Mouse (Mus musculus) heart, postnatal 36 days (tissue): ENCODE measurements around the gene C130074G19Rik. TPM values are rescaled to one million over a fixed set of nuclear protein-coding genes. Genes with fewer than 3 reads are reported as not detected.

Experiments
- DNase-seq, 2 experiments: peaks; one replicate each; pipeline ENCODE4 v3.0.0; 2021 to 2022
- intact Hi-C: fragments of 180-260 bp; cut with DNase I; formaldehyde crosslinking; loops from one replicate; pipeline ENCODE4 v1.15.1; 2025
- total RNA-seq, 2 experiments: library from RNA; stranded (reverse); gene quantifications; 2 replicates each; pipeline ENCODE4 v1.2.3; 2021

C130074G19Rik gene
- total RNA-seq, 2 experiments from 2014 or later: 18.0 to 19.0 TPM

DNA sequence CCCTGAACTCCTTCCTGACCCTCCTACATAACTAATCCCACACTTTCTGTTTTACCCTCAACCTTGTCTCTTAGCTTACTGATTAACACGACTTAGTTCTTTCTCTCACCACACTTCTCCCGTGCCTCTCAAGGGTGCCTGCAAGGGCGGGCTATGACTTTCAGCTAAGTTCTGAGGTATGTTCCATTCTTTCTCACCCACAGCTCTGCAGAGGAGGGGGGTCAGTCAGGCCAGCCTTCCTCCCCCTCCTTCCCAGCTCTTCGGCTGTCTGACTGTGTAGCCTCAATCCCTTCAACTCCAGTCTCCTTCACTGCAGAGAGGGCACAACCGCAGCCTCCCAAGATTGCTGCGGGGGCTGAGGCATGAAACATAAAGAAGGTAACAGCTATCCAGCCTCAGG lies 4.2 kb downstream of the C130074G19Rik start:
- intact Hi-C loops: no loop called here
- no peak for DNase-seq

DNA sequence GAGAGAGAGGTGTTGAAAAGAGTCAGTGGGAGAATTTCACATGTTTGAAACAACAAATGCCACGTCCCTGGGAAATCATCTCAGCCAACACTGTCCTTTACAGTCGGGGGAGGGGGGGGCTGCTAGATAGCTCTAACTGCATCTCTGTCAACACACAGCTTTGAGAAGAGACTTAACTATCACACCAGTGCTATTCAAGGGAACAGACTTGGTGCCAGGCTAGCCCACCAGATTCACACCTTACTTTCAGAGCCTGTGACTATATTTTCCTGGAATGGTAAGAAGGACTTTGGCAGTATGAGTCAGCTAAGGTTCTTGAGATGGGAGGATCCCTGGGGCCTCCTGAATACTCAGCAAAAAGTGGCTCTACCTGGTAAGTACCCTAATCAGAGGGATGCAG lies 5.7 kb downstream of the C130074G19Rik start:
- no peak for DNase-seq
- intact Hi-C loops: no loop called here

DNA sequence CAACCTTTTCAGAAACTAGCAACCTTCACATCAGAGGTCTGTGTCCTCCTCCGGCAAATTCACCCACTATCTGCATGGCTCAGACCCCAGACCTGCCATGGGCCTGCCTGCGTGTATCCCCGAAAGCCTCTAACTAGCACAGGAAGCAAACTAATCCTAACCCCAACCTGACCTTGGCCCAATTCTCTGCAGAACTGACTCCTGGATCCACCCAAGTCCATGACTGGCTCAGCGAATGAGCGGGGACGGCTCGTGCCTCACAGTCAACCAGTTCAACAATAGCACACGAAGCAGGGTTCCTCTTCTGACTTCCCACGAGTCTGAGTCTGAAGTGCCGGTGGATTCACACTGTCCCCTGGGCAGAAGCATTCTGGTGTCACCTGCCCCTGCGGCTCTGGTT lies 9.1 kb downstream of the C130074G19Rik start:
- intact Hi-C loops: no loop called here
- no peak for DNase-seq

DNA sequence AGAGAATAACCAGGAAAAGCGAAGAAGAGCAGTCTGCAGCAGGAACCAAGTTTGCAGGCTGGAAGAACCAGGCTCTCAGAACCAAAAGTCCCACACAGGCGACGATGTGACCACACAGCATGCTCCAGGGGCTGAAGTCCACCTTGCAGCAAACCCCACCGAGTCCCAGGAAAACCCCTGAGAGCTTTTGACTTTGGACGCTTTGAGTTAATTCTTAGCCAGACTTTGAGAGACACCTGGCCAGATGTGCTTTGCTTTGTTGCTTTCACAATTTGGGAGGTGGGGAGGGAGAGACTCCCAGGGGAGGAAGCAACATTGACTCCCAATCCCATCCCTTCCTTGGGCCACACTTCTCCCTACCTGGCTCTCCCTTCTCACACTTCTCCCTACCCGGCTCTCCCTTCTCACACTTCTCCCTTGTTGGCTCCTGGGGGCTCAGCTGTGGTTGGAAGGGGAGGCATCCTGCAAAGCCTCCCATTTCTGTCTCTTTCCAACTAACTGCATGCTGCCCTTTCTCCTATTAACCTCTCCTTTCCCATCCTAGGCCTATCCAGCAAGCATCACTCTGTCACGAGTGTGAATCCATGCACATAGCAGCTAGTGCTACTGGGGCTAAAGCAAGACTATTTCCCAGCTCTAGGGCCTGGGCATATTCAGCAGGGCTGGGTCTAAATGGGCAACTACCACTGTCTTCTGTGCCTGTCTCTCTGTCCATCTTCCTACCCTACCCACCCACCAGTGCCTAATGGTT lies 10.8 kb downstream of the C130074G19Rik start:
- intact Hi-C loops: no loop called here
- no peak for DNase-seq

DNA sequence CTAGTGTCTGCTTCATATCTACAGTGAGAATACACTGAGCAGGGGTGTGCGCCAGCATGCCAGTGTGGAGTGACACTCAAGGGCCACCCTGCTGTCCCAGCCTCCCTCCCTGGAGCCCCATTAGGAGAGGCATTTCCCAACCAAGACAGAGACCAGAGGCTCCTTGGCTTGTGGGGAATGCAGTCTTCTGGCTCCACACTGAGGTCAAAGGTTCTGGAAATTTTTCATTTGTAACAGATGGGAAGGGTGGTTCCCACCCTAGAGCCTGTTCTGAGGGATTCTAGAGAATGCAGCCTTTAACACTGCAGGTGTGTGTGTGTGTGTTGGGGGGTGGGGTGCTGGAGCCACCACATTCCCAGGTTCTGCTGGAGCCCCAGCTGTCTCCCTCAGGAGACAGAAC lies 11.5 kb downstream of the C130074G19Rik start:
- intact Hi-C loops: no loop called here
- DNase-seq: no peak

GRCm38 (mm10) chr1:184870646-184871385 lies 12.2 kb downstream of the C130074G19Rik start:
- intact Hi-C loops: no loop called here
- no peak for DNase-seq

DNA sequence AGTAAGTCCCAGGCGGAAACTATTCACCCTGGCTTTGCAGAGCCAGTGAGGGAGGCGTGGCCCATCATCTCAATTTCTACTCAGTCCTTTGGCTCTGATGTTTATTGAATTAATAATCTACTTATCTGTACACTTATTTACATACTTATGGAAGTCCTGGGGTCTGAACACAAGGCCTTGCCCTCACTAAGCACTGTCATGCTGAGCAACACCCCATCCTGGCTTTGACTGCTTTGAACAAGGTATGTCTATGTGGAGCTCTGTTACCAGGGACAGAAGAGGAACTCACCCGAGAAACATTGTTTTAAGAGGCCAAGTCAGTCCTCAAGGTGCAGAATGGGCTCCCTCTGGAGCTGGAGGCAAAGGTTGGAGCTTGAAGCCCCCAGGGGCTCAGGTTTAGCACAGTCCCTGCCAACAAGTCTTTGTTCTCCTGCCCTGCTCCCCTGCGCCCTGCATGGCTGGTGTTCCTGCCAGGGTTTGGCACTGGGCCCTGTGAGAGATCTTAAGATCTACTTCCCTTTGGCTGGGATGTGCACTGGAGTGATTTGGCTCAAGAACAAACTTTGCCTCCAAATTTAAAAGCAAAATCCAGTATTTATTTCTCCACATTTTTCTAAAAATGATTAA lies 13.0 kb downstream of the C130074G19Rik start:
- intact Hi-C loops: no loop called here
- peak in 1 of 2 experiments; percentile 45 for DNase-seq

DNA sequence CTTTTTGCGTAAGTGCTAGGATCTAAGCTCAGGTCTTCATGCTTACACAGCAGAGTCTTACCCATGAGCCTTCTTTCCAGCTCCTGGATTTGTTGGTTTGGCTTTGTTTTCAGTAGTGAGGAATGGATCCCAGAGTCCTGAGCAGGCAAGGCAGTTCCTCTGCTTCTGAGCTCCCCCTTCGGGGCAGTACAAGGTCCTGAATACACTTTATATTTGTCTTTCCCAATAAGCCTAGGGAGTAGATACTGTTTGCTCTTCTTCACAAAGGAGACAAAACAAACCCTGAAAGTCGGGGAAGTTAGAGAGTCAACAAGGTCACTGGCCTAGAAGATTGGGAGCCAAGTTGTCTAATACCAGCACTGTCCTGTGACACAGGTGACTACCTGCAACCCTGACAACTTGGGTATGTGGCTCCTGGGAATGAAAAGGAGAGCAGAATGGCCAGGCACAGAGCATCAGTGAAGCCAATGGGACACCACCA lies 15.3 kb downstream of the C130074G19Rik start:
- intact Hi-C loops: no loop called here

DNA sequence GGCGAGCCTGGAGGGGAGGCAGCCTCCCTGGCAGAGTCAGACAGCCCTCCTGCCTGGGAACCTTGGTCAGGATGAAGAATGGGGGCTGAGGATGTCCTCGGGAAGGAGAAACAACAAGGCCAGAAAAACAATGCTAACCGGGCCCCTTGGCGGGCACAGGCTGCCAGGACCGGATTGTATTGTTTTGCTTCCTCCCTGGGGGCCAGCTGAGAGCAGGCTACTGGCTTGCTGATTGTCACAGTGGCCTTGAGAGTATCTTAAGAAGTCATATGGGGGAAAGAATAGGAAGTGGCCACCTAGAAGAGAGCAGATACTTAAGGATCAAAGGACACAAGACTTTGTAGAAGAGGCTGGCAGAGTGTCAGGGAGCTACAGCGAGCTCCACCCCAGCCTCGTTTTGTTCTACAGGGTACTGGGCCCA lies 18.6 kb downstream of the C130074G19Rik start:
- DNase-seq: peak; percentile 37 to 51
- intact Hi-C loops: no loop called here

More for the DNA sequence above, 15.3 kb downstream of the C130074G19Rik start:
- no peak for DNase-seq

DNA sequence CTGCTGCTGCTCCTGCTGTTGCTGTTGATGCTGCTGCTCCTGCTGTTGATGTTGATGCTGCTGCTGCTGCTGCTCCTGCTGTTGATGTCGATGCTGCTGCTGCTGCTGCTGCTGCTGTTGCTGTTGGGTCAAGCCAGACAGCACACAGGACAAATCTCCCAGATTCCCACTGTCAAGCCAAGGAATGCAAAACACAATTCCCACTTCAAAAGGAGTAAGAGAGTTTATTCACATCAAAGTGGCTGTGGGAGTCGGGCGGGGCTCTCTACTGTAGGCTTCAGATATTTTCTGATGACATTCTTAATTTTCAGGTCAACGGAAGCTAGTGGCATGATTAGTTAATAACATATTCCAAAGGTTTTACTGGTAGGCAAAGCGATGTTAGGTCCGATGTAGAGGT lies 20.4 kb downstream of the C130074G19Rik start:
- intact Hi-C loops: no loop called here

GRCm38 (mm10) chr1:184861551-184861950 lies 21.5 kb downstream of the C130074G19Rik start:
- DNase-seq: no peak
- intact Hi-C loops: no loop called here

More for the DNA sequence above, 20.4 kb downstream of the C130074G19Rik start:
- no peak for DNase-seq

- intact Hi-C loops: no loop called here
- no peak for DNase-seq
These were observed 22.7 kb downstream of the C130074G19Rik start for GRCm38 (mm10) chr1:184860276-184860675.

DNA sequence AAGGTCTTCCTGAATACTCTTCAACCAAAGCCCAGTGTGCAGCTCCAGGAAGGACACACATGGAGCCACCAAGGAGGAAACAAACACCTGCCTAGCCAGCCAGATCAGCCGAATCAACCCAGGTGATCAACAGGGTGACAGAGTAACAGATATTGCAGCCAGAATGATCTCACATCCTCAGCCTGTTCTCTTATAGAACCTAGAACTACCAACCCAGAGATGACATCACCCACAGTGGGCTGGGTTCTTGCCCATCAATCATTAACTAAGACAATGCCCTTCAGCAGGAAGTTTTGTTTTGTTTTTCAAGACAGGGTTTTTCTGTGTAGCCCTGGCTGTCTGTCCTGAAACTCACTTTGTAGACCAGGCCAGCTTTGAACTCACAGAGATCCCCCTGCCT lies 24.8 kb downstream of the C130074G19Rik start:
- intact Hi-C loops: no loop called here
- no peak for DNase-seq

DNA sequence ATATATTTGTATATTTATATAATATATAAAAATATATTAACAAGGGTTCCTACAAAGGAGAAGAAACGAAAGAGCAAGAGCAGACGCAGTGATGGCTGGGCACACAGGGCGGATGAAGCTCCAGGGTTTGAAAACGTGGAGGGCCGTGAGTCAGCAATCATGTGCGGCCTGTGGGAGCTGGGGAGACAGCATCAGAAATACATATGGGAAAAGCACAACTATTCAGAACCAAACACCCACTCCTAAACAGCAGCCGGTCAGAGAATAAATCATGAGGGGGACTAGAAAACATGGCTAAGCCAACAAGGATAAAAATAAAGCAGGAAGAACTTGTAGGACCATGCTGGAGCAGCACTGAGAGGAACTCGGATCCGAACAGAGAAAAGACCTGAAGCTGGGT lies 25.8 kb downstream of the C130074G19Rik start:
- DNase-seq: no peak
- intact Hi-C loops: no loop called here

DNA sequence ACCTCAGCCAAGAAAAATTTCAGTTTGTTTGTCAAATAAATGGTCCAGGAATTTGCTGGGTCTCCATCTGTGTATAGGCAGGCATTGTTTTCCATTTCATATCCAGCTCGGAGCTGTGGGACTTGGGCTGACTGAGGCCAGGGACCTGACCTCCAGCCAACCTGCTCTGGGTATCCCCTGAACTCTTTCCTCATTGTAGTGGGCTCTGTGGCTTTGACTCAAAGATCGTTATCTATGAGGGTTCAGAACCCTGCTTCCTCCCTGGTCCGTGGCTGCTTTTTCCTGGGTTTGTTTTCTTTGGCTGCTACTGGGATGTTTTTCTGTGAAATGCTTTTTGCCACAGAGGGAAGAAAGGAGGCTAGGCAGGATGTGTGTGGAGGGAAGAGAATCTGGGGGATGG lies 29.1 kb downstream of the C130074G19Rik start:
- peak in 1 of 2 experiments; percentile 14 for DNase-seq
- intact Hi-C loops: loop anchor here (1.0 to 5.0 kb wide), 4 partner anchors 28 to 338 kb away; no protein-coding TSS in a partner anchor

DNA sequence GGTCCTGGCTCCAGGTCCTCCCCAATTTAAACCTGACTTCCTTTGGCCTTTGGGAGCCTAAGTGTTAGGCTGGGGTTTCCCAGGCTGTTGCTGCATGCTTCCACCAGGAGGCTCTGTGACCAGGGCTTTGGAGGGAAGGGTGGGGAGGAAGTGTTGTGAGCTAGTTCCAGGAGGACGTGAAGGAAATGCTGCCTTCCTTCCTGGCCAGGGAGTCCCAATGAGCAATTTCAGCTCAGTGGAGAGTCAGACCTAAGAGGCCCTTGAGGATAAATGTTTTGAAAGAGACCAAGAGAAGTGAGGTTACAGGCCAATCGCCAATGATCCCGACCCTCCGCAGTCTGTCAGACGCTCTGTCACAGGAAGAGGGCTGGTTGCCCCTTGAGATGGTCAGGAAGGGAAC lies 29.7 kb downstream of the C130074G19Rik start:
- DNase-seq: peak; percentile 81 to 82

DNA sequence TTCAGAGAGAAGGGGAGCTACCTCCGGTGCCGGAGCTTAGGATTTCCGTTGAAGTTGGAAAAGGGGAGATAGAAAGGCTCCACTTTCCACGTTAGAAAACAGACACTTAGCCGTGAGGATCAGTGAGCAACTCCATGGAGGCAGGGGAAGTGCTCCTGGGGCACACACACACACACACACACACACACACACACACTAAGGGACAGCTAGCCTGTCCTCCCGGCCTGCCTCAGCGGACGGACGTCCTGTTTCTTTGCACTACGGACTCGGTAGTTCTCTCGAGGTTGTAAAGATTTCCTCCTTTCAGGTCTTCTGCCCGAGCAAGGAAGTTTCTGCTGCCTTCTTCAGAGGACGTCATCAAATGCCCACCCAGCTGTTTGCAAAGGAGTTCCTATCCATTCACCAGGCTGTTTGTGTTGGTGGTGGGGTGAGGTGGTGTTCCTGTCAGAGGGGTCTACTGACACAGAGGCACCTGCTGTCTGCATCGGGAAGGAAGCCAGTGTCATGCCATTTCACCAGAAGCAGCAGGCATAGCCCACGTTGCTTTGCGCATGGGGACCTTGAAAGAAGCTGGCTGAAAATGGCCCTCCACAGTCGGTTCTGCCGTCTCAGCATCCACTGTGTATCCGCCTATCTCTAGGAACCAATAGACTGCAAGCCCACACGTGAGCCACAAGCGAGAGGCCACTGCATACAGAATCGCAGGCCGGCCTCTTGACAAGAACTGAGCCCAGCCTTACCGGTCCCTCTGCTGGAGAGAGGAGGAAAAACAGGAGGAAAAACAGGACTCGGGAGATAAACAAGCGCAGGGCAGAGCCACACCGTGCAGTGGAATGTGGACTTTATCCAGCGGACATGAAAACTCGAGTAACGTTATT lies 31.0 kb downstream of the C130074G19Rik start:
- intact Hi-C loops: loop anchor here (2.0 to 5.0 kb wide), 3 partner anchors 27 to 340 kb away; no protein-coding TSS in a partner anchor
- DNase-seq: peak; percentile 75 to 81

More for the DNA sequence above, 29.7 kb downstream of the C130074G19Rik start:
- intact Hi-C loops: loop anchor here (1.0 to 5.0 kb wide), 4 partner anchors 29 to 339 kb away; no protein-coding TSS in a partner anchor

GRCm38 (mm10) chr1:184851166-184851565 lies 31.9 kb downstream of the C130074G19Rik start:
- peak in 1 of 2 experiments; percentile 22 for DNase-seq
- intact Hi-C loops: loop anchor here (5.0 kb wide), 1 partner anchor 341 kb away; no protein-coding TSS in a partner anchor

- no peak for DNase-seq
- intact Hi-C loops: loop anchor here (5.0 kb wide), 1 partner anchor 355 kb away; the partner anchor contains the start of gene Rab3gap2
These were observed 36.0 kb downstream of the C130074G19Rik start for GRCm38 (mm10) chr1:184846973-184847372.
